Mouse (Mus musculus) cerebellum, postnatal 36 days (tissue): ENCODE data around the gene Gpc6.

ENCODE experiments used
- DNase-seq, 2 experiments: peaks; one replicate each; pipeline ENCODE4 v3.0.0; 2021 to 2022; ENCODE audit warnings: mixed read lengths in 2 of 2

The Gpc6 gene

DNA sequence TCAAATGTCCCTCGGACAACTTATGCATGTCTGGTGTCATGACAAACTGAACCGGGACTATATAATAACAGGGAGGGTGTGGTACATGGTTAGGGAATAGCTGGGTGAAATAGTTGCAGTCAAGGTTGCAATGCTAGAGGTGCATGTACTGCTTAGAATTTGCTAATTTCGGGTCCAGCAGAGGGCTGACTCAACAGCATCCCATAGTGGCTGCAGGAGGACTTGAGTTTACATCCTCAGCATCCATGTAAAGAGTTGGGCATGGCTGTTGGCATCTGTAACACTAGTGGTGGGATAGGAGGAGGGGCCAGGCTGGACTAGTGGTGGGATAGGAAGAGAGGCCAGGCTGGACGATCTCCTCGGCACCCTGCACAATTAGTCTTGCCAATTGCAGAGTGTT lies 565.4 kb downstream of the Gpc6 start:
- DNase-seq, result no peak

DNA sequence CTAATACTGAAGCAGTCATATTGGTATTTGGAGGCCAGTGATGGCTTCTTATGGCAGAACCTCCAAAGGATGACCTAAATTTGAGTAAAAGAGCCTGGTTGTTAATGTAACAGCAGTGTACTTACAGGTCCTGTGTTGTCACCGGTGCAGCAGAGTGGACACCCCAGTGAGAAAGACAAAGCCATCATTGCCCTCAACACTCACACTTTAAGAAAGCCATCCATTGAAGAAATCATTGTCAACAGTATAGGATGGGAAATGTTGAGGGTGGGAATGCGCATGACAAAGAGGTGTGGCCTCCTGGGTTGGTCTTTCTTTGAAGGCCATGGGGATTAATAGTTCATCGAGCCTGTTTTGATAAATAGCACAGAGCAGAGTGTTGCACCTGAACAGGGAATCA lies 570.0 kb downstream of the Gpc6 start:
- no peak for DNase-seq

- no peak for DNase-seq
Measured at GRCm38 (mm10) chr14:117498785-117499184, 573.7 kb downstream of the Gpc6 start.

GRCm38 (mm10) chr14:117499354-117499753 lies 574.2 kb downstream of the Gpc6 start:
- DNase-seq, result no peak

DNA sequence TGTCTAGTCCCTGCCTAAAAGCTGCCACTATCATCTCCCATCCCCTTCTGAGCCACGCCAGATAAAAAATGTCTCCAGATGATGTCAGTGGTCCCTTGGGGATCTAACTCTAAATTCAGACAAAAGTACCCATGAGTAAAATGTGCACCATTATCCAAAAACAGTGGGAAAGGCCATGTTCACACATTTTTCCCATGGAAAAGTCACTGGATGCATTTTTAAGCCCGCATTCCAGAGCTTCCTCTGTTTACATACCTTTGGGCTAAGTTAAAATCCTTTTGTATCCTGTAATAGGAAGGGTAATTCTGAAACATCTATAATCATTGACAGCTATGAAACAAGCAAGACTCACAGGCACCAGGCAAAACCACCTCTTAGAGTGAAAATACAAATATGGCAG lies 589.7 kb downstream of the Gpc6 start:
- DNase-seq, result no peak

GRCm38 (mm10) chr14:117519574-117519973 lies 594.5 kb downstream of the Gpc6 start:
- DNase-seq, result no peak

- DNase-seq, result no peak
Measured at GRCm38 (mm10) chr14:117520706-117521105, 595.6 kb downstream of the Gpc6 start.

GRCm38 (mm10) chr14:117525133-117525532 lies 600.0 kb downstream of the Gpc6 start:
- no peak for DNase-seq

GRCm38 (mm10) chr14:117527053-117527452 lies 601.9 kb downstream of the Gpc6 start:
- no peak for DNase-seq

- DNase-seq, result no peak
Measured at GRCm38 (mm10) chr14:117529439-117529838, 604.3 kb downstream of the Gpc6 start.

DNA sequence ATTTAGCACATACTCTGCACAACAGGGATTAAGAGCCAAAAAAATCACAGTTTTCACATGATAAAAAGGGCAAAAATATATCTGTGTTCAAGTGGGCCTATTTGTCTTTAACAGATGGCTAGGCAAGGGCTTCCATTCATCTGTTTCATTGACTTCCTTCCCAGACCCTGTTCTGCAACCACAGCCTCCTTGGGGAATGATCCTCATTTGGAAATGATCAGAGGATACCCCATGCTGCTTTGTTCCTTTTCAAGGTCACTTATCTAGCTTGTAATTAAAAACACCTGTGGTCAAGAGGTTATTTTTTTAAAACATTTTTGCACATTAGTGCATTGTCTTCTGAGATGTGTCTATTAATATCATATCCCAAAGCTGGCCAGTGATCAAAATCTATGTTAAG lies 627.7 kb downstream of the Gpc6 start:
- DNase-seq, result no peak

DNA sequence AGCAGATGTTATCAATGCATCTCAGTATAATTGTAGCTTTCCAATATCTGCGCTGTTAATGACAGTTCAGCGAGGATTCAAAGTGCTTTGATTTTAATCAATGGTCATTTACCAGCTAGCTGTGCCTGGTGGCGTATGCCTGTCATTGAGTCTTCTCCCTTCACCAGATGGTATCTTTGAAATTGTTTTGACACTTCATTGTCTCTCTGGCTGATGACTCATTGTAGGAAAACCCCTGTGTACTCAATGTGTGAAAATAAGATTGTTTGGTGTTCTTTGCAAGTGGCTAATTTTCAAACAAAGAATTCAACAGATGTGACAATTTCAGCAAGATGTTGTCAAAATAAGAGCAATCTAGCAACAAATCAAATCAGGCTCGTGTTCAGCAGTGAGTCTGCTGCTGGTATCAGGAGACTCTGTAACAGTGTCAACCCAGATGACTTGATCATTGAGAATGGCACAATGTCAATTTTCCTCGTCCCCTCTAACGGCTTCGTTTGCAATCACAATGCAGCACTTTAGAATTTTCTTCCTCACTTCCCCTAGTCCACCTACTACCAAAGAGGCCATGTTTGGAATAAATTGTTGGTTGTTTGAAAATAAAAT lies 631.7 kb downstream of the Gpc6 start:
- DNase-seq, result no peak

DNA sequence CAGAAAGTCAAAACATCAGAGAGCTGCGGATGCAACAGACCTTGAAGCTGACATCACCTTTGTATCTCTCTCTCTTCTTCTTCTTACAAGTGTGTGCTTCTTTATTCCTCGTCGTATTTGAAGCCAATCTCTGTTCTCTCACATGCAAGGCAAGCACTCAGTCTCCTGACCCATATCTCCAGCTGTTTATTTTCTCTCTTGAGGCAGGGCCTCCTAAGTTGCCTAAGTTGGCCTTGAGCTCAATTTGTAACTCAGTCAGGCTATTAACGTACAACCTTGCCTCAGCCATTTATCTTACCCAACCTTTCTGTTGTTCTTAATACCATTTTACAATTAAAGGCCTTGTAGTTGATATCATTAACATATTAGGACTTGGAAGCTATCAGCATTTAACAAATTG lies 637.0 kb downstream of the Gpc6 start:
- no peak for DNase-seq

GRCm38 (mm10) chr14:117569278-117569677 lies 644.2 kb downstream of the Gpc6 start:
- no peak for DNase-seq

- DNase-seq, result no peak
Measured at GRCm38 (mm10) chr14:117572213-117572612, 647.1 kb downstream of the Gpc6 start.

DNA sequence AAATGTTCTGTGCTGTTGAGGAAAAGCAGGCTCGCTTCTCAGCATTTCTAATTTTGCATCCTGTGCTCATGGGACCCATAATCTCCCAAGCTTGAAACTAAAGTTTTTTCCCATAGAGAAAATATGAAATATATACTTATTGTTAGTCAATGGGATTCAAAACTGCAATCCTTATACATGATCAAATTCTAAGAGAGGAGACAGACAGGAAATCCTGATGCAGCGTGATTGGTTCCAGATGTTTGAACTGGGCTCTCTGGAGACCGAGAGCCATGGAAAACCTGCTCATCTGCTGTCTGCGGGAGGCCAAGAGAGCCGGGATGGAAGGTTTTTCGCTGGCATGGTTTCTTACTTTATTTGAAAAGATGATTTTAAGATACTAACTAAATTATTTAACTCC lies 649.1 kb downstream of the Gpc6 start:
- no peak for DNase-seq

DNA sequence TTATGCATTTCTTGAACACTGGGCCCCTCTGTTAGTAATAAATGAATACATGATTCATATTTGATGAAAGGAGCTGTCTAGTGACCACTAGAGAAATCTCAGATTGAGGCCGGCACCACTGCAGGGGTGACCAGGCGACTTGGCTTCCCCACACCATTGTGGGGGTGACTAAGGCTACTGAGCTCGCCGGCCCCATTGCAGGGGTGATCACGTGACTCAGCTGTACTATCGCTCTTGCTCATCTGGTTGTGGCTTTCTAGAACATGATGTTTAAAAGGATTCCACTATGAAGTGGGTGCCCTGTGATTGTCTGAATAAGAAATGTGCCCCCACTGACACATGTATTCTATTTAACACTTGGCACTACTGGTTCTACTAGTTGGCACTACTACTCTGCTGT lies 656.6 kb downstream of the Gpc6 start:
- DNase-seq, result no peak

GRCm38 (mm10) chr14:117599758-117600157 lies 674.6 kb downstream of the Gpc6 start:
- DNase-seq, result no peak

GRCm38 (mm10) chr14:117603837-117604236 lies 678.7 kb downstream of the Gpc6 start:
- no peak for DNase-seq

- no peak for DNase-seq
Measured at GRCm38 (mm10) chr14:117605750-117606149, 680.6 kb downstream of the Gpc6 start.

DNA sequence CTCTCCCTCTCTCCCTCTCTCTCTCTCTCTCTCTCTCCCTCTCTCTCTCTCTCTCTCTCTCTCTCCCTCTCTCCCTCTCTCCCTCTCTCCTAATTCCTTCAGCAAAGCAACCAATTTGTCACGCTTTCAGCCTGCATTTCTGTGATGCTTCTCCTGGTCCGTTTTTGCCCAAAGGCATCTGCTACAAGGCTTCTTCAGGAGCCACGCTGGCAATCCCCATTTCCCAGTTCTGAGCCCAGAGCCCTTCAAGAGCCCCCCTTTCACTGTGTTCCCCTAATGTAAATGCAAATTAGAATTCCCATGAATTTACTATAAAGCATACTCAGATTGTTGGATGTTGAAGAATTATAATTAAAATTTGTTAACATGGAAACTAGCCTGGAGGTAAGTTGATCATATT lies 686.0 kb downstream of the Gpc6 start:
- DNase-seq, result no peak

GRCm38 (mm10) chr14:117625100-117625710 lies 700.1 kb downstream of the Gpc6 start:
- DNase-seq, result no peak

- DNase-seq, result no peak
Measured at GRCm38 (mm10) chr14:117634238-117634940, 709.3 kb downstream of the Gpc6 start.

GRCm38 (mm10) chr14:117641853-117642252 lies 716.7 kb downstream of the Gpc6 start:
- DNase-seq, result no peak
